Mouse (Mus musculus) frontal cortex, postnatal 36 days (tissue): Measurements from ENCODE around the gene Pms2.

Source experiments
- DNase-seq, 2 experiments: peaks; one replicate each; pipeline ENCODE4 v3.0.0; 2022; ENCODE audit warnings: low spot score in 2 of 2

The Pms2 gene

DNA sequence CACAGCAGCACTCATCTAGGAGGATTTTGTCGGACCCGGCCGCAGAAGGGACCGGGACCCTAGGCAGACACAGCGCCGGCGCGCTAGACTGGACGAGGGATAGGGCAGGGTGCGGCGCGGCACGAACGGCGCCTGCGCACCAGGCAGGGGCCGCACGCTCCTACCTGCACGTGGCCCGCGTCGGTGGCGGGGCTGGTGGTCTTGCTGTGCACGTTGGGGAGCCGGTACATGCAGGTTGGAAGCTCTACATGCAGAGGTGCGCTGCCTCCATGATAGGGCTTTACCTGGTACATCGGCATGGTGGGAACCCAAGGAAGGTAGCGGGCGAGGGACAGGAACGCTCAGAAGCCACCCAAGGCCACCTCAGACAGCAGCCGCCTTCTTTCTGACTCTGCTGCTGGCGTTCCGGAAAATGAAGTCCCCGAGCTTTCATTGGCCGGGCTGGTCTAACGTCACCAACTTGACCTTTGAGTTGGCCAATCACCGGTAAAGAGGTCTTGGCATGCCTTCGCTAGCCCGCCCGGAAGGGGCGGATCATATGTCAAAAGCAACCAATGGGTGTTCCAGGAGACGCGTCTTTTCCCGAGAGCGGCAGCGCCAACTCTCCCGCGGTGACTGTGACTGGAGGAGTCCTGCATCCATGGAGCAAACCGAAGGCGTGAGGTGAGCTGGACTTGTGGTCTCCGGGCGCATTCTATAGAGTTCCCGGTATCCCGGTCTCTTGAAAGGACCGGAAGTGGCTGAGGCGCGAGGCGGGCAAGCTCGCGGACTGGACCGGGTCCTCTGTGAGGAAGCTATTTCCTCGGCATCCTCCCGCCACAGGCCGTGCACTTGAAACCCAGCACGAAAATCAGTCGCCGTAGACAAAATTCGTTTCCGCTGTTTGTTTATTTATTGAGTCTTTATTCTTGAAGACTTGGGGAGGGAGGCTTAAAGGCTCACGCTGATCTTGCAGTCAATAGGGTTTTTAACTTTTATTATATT lies at the start of gene Pms2, which contains the start of gene Aimp2:
Gene Pms2 (plus strand): TSS at position 548 of the 984 bp plus-strand sequence.
Gene Aimp2 (minus strand): TSS at position 431 of the 984 bp plus-strand sequence.
- peak; percentile 96 to 99 for DNase-seq

DNA sequence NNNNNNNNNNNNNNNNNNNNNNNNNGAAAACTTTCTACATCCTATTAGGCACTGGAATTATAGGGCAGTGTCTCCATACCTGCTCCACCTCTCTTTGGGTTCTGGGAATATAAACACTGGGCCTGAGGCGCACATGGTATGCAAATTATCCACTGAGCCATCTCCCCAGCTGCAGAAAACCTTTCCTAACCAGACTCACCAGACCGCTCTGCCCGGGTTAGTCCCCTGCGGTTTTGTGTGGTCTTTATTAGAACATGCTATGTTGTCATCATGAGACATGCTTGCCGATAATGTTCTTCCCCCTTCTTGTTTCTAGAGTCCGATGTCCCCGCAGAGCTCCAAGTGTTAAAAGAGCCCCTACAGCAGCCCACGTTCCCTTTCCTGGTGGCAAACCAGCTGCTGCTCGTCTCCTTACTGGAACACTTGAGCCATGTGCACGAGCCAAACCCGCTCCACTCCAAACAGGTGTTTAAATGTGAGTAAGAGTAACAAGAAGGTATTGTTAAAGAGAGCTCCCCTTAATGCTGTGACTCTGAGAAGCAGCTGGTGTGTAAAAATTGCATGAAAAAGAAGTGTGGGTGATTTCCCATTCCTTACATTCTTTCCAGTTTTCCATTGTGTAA lies 38.1 kb upstream of the Pms2 start:
- no peak for DNase-seq

DNA sequence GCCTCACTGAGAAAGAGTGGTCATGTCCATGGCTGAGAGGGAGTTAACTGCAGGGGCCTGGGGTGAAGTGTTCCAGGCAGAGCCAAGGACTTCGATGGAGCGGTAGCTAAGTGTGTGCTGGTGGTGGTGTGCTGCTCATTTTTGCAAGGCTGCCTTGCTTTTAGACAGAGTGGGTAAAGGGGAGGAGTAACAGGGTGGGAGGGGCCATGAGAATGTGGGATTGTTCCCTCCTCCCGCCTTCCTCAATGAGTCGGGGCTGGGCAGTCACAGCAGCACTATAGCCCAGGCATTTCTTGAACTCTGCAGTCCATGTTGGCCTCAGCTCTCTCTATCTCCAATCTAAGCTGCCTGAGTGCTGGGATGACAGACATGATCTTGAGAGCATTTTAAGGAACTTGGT lies 35.2 kb upstream of the Pms2 start:
- no peak for DNase-seq

DNA sequence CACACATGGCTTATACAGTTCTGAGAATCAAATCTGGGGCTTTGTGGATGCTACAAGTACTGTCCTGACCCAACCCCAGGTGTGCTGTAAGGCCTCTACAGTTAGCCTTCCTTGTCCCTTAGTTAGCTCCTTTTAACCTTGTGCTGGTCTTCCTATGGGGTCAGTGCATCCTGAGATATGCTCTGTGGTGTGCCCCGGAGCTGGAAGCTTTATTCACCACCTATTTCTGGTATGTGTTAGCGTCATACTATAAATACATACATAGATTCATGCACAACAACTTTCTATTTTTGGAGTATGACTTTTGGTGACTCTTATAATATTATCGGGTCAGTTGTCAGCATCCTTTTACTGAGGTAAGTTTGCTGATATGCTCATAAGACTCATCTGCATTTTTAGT lies 24.5 kb upstream of the Pms2 start:
- DNase-seq: no peak

DNA sequence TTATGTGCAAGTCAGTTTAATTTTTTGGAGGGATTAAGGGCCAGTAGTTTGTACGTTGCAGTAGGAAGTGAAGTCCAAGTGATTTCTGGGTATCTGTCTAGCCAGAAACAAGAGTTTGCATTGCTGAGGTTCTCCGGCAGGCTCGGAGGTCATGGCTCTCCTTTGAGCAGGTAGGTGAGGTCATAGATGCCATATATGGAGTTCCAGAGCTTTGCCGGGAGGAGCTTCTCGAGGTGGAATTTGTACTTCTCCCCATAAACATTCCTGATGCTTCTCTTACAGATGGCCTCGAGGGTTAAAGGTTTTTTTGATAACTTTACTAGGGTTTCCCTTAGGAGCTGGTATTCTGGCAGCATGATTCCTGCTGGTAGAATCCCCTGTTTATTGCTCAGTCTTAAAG lies 19.0 kb upstream of the Pms2 start:
- DNase-seq: no peak

DNA sequence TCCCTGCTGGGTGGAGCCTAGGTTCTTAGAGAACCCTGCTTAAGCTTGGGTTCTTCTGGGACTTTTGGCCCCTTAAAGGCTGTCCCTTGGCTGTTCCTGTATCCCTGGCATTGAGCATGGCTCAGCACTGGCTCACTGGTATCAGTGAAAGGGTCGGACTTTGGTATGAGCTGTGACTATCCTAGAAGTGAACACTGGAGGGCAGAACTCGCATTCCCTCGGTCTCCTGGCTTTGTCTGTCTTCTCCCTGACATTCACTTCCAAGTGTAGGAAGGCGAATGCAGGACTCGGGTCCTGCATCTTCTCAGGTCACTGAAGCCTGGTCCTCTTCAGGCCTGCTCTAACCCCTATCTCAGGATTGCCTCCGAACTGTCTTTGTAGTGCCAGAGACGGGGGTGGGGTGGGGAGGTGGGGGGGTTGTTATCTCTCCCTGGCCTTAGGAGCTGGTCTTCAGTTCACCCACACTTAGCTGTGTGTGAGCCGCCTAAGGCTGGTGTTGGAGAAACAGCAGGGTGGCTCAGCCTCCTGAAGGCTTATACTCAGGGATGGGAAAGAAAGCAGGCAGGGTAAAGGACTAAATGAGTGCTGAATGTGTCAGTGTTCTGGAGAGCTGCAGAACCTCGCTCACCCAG lies 17.4 kb upstream of the Pms2 start:
- DNase-seq: peak in 1 of 2 experiments; percentile 45

DNA sequence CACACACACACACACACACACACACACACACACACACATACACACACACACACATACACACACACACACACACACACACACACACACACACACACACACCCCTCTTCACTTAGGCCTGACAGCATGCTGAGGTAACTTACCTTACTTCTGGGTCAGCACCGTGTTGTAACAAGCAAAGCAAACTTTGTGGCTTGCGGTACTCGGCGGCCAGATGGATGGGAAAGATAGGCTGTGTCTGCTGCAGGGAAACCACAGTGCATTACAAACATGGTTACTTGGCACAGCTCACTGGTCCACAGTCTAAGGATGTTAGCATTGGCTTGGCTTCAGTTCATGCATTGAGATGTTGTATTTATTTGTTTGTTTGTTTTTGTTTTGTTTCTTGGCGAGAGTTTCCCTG lies 16.4 kb upstream of the Pms2 start:
- no peak for DNase-seq

DNA sequence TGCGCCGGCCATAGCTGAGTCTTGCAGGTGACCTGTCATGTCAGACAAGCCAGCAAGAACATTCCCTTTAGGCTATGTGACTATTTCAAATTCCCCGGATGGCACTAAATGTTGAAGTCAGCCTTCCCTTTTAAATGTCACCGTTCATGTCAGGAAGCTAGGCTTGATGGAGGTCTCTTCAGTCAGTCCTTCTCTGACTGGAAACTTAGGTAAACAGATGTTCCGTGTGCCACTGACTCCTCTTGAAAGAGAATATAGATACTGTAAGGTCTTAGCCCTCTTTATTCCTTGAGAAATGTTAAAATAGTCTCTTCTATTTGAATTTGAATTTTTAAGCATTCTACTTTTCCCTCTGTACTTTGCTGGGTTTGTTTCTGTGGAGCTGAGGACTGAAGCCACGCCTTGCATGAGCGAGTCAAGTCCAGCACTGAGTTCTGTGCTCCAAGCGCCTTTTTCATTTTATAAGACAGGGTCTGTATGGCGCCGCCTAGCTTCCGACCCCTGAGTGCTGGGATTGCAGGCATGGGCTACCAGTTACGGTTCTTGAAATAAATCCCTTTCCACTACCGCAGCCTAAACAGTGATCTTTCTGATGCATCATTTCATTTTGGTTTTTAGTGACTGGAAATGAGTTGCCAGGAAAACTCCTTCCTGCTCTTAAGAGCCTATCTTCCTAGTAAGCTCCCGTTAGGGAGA lies 12.0 kb upstream of the Pms2 start, which contains the start of gene Ankrd61:
Gene Ankrd61 (minus strand): TSS at position 51 of the 696 bp plus-strand sequence.
- no peak for DNase-seq

DNA sequence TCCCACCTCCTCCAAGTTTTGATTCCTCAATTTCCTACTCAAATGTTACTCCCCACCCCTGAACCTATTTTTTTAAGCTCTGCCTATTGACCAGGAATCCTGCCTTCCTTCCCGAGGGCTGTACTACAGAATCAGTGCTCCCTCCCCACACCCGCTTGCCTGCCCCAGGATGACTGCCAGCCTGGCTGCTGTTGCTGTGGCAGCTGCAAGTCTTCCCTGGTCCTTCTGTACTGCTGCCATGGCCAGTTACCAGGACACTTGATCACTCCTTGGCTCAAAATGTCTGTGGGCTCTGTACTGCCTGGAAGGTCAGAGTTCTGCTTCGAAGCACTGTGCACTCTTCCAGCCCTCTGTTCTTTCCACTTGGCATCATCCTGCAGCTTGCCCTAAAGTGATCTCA lies 7.7 kb upstream of the Pms2 start:
- DNase-seq: no peak

DNA sequence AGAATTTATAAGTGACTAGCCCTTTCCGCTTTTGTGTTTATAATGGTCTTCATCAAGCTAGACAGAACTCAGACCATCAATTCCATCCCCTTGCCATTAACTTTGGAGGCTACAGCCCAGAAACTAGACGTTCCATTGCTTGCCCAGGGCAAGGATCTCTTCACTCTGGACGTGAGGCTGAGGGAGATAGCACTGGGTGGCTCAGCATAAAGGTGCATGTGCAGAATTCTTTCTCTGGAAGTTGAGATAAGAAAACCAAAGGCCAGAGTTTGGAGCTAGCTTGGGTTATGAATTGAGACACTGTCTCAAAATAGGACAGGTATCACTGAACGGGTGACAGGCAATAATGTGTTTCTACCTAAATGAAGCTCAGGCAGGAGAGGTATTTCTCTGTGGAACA lies 6.0 kb upstream of the Pms2 start:
- DNase-seq: no peak

DNA sequence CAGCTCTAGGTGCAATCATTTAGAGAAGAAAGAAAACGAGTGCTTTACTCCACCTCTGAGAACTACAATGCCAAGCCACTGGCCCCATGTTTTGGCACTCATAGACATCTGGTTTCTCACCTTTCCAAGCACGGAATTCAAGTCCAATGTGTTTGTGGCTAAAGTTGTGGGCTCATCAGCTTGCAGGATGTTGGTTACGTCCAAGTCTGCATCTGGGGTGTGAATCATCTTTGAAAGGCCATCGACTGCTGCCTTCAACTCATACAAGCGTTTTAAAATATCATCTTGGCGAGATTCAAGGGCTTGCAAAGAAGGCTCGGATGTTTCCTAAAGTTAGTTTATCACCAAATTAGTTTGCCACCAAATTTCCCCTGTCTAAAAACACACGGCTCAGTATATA lies 3.3 kb upstream of the Pms2 start:
- no peak for DNase-seq

DNA sequence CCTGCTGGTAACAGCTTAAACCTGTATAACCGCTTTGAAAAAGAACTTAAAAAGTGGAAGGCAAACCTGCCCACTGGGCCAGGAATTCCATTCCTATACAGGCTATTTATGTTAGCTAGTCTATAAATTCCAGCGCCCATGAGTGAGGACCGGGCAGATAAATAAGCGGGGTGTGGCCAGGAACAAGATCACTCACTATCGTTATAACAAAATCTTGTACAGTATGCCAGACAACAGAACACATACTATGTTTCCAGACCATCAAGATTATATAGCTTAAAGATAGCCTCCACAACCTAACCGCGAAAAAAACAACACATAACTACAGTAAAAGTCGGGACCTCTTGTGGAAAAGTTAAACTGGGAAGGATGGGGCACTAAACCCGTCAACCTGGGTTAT lies 838 bp upstream of the Pms2 start:
- DNase-seq: no peak

DNA sequence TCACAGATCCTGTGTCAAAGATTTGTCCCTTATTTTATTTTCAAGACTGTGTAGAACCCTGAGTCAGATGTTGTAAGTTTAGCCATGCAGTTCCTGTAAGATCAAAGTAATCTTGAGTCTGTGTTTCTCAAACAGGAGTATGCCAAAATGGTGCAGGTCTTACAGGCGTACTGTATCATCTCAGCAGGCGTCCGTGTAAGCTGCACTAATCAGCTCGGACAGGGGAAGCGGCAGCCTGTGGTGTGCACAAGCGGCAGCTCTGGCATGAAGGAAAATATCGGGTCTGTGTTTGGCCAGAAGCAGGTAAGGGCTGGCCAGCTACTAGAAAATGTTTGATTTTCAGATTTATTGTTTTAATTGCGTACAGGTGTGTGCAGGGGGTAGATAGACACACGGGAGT lies 6.5 kb downstream of the Pms2 start:
- DNase-seq: no peak

DNA sequence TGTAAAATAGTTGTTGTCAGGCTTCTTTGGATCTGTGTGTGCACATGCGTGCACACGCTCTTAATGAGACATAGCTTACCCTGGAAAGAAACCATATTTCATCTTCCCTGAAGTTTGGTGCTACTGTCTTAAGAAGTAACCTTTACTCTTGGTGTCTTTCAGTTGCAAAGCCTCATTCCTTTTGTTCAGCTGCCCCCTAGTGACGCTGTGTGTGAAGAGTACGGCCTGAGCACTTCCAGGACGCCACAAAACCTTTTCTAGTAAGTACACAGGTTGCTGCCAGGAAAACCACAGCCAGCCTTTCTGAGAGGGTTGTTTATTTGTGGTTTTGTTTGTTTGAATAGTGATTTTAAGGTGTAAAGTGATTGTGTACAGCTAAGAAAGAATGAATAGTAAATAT lies 7.7 kb downstream of the Pms2 start:
- peak in 1 of 2 experiments; percentile 48 for DNase-seq

DNA sequence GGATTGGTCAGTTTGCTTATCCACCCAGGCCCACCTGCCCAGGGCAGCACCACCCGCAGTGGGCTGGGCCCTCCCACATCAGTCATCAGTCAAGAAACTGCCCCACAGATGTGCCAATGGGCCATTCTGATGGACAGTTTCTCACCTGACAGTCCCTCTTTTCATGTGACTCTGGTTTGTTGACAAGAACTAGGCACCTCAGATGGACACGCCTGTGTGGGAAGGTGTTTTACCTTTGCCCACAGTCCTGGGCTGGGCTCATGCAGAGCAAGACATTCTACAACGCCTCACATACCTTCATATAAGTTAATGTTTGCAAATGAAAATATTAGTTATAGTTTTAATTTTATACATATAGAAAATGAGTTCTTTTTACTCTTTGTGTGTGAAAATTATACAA lies 8.4 kb downstream of the Pms2 start:
- no peak for DNase-seq

DNA sequence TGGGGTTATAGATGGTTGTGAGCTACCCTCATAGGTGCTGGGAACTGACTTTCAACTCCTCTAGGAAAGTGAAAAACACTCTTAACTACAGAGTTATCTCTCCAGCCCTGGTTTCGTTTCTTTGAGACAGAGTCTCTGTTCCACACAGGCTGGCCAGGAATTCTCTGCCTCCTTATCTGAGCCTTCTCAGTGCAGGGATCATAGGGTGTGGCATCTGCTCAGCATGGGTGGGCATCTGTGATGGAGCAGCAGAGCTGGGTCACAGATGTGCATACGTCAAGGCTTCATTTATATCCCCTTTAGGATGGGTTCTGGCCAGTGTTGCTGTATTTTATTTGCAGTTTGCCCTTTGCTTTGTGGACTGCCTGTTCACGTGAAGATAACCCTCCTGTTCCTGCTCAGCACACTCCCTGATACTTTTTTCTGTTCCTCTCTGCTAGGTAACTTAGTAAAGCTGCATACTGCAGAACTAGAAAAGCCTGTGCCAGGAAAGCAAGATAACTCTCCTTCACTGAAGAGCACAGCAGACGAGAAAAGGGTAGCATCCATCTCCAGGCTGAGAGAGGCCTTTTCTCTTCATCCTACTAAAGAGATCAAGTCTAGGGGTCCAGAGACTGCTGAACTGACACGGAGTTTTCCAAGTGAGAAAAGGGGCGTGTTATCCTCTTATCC lies 15.2 kb downstream of the Pms2 start:
- DNase-seq: no peak

DNA sequence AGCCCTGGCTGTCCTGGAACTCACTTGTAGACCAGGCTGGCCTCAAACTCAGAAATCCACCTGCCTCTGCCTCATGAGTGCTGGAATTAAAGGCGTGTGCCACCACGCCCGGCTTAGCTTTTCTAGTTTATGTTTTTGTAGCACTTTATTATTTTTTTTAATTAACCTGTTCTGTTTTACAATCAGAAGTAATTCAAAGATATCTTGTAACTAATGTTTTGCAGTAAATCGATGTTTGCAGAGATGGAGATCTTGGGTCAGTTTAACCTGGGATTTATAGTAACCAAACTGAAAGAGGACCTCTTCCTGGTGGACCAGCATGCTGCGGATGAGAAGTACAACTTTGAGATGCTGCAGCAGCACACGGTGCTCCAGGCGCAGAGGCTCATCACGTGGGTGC lies 18.1 kb downstream of the Pms2 start, which contains the start of gene Gm42421:
Gene Gm42421 (plus strand): TSS at position 301 of the 400 bp plus-strand sequence.
- no peak for DNase-seq

DNA sequence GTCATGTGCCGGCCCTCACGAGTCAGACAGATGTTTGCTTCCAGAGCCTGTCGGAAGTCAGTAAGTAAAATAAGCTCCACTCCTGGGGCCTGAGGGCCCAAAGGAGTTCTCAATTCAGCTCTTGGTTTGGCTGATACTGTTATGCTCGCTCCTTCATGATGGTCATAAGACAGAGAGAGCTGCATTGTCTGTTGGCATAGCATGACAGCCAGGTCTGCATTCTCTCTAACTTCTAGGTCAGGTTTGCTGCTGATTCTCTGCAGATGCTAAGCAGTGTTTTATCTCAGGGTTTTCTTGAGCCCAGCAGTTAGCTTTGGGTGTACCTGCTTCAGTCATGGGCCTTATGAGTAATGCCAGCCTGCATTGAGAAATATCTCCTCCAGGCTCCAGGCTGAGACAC lies 19.5 kb downstream of the Pms2 start:
- DNase-seq: no peak

DNA sequence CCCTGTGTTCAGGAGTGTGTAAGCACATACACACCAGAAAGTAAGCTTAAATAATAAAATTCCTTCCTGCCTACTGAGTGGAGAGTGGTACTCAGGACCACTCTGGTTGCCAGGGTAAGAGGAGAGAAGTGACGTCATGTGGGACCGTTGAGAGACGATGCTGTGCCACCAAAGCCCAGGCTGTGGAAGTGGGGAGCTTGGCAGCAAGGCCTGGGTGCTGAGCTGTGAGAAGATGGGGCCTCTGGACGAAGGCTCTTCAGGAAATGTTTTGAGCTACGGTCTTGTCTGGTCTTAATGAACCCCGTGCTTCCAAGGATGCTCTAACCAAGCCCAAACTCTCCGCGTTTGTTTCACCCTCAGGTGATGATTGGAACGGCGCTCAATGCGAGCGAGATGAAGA lies 20.9 kb downstream of the Pms2 start:
- no peak for DNase-seq

DNA sequence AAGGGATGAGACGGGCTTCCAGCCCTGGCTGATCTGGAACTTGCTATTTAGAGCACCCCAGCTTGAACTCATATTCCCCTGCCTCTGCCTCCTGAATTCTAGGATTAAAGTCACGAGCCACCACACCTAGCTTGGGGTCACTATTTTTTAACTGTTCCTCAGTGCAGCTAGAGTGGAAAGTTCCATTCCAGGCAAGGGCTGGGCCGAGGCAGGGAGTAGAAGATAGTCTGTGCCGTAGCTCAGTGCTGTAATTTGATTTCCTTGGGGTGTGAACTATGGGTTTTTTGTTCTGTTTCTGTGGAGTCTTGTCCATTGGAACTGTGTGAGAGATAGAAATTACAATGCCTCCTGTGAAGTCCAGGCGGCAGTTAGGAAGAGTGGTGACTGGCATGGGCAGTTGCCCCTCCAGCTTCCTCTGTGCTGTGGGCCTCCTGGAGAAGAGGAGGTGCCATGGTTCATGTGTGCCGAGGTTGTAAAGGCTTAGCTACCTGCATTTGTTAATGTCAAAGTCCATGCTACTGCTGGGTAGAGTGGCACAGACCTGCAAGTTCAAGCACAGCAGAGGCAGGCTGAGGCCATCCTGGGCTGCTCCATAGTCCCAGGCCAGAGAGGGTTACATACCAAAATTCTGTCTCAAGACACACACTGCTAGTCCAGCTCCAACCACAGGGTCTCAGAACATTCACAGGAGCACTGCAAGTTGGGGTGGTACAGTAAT lies 22.3 kb downstream of the Pms2 start:
- no peak for DNase-seq

DNA sequence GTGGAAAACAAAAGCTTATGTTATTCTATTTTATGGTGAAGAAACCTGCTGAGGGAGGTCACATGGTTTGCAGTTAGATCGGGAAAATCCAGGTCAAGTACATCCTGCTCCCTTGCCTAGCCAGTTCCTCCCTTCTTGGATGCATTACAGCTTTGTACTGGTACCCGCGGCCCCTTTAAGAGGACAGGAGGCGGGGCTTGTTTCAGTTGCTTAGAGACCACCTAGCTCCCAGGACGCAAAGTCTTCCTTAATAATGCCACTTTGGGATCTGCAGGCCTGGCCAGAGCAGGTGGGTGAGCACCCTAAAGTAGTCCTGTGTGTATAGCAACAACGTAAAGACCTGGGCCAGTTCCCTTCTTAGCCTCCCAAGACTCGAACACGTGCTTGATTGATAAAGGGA lies 23.1 kb downstream of the Pms2 start, which contains the start of gene Rsph10b:
Gene Rsph10b (plus strand): TSS at position 205 of the 400 bp plus-strand sequence.
- no peak for DNase-seq
